Mouse (Mus musculus): ENCODE data around the gene Rasa3.

DNA sequence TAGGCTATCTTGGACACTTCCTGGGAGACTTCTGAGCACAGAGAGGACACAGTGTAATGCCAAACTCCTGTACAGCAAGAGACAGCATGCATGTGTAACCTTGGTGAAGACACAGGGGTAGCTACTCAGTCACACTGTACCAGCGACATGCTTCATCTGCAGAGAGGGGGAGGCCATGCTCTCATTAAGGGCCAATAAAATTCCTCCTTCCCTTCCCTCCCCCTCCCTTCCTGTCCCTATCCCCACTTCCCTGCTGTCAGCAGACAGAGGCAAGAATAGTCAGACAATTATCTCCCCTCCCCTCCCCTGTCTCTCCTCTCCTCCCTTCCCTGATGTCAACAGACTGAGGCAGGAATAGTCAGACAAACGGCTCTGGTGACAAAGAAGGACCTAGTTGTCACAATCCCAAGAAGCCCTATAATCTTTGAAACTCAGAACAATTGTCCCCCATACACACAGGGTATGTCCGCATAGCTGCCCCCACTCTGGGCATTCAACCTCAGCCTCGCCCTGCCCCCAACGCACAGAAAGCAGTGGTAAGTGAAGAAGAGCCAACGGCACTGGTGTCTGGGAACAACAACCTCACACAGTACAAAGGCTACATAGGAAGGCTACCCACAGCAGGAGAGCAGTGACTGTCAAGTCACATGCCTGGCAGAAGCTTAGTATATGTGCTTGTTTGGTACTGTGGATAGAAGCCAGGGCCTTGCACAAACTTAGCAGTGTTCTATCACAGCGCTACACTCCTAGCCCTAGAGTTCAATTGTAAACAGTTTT is 28.8 kb downstream of the Rasa3 start:
- peak; percentile 7; the same call in 1 of the 2 replicates for TF ChIP-seq CTCF (IDR thresholded peaks at IDR 0.05)
- TF ChIP-seq EP300 (IDR thresholded peaks at IDR 0.05): peak; percentile 31; the same call in 1 of the 2 replicates

Measured in lung, postnatal 0 days (tissue).